Mouse (Mus musculus) right cerebral cortex, adult 18-20 months (tissue): Measurements from ENCODE around the gene Cdk14.
"Not testable (repeated sequence)": the region's sequence is repeated elsewhere in the genome, so short reads cannot be mapped to it uniquely, and the experiment has no call there.

Source experiments
- DNase-seq: peaks from one replicate; pipeline ENCODE4 v3.0.0; 2022; ENCODE audit warnings: mixed read lengths

Gene Cdk14

DNA sequence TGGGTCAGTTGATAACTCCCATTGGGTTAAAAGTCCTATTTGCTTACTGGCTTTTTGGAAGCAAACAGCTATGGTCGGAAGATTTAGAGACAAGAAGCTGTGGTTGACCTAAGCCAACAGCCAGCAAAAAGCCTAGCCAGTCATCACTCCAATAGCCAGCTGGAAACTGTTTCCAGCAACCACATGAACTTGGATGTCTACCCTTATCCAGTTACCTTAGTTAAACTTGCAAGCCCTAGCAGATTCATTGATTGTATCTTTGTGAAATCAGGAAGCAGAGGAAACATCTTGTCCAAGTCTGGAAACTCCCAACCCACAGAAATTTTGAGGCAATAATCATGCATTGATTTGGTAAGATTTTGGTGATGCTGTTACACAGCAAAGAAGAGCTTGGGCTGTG, 458.5 kb downstream of the Cdk14 start:
- DNase-seq, result no peak

DNA sequence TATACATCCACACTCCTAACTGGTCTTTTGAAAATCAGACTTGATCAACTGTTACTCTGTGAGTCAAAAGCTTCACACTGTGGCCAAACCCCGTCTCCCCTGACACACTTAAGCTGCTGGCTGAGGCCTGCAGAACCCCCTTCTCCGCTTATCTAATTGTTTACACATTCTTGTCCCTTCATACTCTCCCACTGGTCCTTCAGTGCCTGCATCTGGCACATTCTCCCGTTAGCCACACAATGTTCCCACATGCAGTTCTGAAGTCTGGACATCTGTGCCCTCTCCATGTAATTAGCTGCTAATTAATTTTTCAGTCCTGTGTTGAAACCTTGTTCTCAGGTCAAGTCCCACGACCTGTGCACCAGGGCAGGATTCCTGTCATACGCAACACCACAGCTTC, 460.7 kb downstream of the Cdk14 start:
- no peak for DNase-seq

DNA sequence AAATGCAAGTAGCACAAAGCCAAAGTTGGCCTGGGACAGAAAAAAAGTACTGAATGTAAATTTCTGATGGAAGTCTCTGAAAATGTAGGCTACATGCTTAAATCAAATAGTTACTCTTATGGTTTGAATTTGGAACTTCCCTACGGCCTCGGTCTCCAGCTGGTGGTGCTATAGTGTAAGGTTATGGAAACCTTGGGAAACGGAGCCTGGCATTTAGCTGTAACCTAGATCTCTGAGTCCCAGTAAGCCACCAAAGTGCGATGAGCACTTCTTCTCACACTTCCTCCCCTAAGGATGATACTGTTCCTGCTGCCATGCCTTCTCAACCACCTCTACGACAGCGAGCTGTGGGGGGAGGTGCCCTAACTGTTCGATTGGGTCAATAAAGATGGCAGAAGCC, 464.1 kb downstream of the Cdk14 start:
- DNase-seq, result peak; percentile 19

DNA sequence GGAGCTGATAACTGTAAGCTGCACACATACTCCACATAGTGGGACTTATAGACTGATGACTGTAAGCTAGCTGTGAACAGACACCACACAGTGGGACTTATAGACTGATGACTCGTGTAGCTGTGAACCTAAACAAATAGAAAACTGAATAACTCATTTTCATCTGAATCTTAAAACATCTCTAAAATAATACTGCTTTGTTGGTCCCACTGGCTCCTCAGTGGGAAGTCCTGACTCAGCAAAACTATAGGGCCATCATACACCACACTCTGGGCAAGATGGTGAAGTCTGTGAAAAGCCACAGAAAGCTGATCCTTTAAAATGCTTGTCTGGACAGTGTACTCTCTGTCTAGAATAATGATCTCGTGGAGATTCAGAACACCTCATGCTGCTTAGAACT, 464.7 kb downstream of the Cdk14 start:
- no peak for DNase-seq

DNA sequence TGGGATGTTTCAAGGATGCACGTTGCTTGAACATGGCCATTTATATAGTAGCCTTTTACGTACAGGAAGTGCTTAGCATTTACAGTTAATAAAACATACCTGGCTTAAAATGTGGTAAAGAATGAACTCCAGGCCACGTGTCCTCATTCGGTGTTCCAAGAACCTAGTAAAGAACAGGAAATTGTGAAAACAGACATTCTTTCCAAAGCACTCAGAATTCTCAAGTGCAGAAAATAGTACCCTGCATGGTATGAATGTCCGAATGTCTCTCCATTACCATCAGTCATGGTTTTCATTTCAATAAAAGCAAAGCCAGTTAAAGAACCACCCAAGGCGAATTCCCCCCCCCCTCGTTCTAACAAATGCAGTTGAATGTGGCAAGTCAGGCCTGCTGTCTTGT, 470.7 kb downstream of the Cdk14 start:
- no peak for DNase-seq

DNA sequence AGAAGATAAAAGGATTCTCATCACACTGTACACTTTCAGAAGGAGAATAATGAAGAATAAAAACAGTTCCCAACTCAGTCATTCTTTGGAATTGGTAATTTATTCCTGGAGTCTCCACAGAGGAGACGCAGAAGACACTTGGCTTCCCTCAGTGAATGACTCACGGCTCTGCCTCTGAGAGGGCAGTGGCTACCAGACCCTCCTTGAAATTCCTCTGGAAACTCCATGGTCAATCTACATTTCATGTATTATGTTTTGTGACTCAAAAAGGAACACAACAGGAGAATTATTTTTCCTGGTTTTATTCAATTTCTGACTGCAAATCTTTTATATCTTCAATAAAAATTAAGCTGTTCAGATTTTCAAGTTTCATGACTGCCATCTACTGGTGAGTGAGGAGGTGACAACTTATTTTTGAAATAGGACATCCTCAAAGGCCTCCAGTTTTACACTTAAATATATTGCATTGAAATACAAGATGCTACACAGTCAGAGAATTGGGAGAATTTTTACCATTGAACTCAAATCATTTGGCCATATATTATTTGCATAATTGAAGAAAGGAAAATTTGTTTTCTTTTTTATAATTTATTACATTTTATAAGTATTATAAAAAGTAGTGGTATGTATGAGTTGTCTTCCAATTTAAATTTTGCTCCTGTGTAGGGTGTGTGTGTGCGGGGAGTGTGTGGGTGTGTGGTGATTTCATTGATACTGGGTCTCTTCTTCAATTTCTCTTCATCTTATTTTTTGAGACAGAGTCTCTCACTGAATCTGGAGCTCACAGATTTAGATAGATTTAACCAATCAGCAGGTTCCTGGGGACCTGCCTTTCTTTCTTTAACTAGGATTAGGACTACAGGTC, 471.8 kb downstream of the Cdk14 start:
- DNase-seq, result peak; percentile 28

DNA sequence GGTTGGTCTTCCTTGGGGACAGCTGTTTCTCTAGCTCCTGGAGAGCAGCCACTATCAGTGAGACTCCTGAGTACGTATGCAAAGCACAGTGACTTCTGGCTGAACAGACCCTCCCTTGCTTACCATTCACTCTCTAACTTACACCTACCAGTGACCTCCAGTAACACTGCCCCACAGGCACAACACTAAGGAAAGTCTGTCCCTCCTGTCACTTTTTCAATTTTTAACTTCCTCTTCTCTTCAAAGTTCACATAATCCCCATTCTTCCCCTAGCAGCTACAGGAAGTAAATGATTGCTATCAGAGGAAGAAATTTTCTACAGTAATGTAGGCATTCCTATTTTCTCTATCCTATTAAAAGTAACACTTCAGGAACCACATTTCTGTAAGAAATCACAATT, 485.0 kb downstream of the Cdk14 start:
- no peak for DNase-seq

DNA sequence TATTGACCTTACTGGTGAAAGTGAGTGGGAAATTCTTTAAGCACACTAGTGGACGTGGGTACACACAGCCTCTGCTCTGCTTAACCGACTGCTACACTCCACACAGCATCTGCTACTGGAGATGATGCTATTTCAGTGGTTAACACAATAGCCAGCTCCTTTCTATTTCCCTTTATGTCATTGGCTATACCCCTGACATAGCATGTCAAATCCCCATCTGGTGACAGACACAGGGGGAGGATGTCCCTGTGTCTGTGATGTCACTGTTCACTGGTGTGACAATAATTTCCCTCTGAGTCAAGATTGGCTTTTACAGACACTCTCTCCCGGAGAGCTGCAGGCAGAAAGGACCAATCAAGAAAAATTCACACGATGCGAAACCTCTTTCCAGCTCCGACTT, 485.6 kb downstream of the Cdk14 start:
- no peak for DNase-seq

DNA sequence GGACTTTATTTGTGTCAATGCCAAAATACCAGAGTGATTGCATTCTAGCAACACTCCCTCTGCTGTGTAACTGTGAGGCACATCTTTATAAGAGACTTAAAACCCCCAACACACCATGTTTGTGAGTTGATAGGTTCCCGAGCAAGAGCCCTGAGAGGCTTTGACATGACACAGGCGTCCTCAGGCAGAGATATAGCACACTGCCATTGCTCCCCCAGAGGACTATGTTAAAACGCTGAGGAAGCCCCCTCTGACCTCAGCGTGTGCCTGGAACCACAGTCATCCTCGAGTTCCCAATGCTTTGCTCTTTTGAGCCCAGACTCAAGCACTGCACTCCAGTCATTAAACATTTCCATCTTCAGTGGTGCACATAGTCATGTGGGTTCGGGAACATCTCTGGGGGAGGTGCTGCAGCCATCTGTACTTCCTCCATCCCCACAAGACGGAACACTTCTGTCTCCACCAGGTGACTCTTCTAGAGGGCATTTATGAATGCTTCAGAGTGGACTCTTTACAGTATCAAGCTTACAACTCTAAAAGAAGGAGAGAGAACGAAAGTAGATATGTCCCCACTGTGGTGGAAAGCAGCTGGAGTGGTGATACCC, 488.5 kb downstream of the Cdk14 start:
- no peak for DNase-seq

DNA sequence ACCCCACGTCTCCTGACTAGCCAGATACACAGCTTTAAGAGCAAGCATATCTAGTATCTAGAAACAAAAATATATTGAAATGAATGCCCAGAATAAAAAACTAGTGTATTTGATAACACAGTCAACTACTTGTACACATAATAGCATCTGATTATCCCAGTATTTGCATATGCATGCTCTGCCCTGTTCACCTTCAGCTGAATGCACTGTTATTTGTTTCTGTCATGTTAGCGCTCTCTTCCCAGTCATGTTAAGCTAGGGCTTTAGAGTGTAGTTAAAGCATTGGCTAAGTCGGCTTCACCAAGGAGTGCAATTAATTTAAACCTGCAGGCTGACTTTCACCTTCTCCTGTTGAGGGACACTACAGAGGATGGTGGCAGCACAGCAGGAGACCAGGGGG, 490.5 kb downstream of the Cdk14 start:
- DNase-seq, result no peak

DNA sequence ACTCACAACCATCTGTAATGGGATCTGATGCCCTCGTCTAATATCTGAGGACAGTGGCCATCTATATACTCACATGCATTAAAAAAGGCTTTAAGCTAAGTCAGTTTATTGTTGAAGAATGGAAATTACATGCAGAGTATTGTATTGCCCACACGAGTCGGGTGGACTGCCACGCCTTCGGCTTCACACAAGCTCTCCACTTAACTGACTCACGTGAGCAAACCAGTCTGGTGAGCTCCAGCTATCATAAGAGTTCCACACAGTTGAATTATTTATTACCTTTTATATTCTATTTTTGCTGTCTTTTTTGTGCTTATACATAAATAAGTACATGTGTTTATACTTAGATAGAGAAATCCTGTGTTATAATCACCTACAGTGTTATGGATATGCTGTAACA, 495.2 kb downstream of the Cdk14 start:
- DNase-seq, result no peak

DNA sequence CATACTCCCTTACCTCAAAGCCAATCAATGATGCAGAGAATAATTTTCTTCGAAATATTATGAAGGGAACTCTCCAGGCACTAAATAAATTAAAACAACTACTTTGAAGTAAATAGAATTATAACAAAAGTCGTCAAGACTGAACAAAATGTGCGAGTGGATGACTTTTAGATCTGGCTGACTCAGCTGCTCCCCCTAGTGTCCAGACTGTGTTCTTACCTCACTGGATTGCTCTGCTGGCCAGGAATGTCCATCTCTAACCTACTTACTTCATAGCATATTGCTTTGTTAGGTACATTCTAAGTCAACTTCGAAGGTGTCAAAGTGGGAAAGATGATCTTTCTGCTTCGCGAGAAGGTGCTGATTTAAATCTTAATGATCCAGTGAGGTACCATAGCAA, 501.7 kb downstream of the Cdk14 start:
- peak; percentile 62 for DNase-seq

DNA sequence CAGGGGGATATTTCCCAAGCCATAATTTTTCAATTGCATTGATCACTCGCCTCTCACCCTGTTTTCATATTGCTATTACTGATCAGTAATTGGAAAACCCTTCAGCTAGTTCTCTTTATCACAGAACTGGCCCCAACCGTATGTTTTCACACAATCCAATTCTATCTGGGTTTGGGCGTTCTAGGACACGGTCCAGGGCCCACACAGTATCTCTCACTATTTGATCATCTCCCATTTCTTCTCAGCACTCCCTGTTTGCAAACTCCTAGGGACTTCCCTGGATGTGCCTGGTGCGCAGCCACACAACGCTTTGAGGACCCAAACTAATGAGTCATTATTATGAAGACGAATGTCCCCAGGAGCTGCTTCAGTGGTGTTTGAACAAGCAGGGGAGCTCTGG, 502.4 kb downstream of the Cdk14 start:
- DNase-seq, result peak; percentile 34

DNA sequence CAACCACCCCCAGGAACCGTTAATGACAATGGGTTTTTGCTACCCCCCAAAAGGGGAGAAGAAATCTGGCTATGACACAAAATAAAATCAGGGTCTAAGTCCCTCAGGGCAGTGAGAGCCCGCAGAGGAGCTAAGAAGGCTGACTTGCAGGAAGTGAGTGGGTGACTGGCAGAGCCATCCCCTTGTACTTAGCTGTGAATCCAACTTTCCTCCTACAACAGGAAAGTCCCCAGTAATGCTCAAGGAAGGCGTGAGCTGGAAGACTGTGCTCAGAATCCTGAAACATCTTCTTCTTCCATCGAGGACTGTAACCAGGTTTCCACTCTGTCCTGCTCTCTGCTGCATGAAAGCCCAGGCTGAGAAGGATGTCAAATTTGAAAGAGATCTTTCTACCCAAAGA, 502.8 kb downstream of the Cdk14 start:
- peak; percentile 53 for DNase-seq

DNA sequence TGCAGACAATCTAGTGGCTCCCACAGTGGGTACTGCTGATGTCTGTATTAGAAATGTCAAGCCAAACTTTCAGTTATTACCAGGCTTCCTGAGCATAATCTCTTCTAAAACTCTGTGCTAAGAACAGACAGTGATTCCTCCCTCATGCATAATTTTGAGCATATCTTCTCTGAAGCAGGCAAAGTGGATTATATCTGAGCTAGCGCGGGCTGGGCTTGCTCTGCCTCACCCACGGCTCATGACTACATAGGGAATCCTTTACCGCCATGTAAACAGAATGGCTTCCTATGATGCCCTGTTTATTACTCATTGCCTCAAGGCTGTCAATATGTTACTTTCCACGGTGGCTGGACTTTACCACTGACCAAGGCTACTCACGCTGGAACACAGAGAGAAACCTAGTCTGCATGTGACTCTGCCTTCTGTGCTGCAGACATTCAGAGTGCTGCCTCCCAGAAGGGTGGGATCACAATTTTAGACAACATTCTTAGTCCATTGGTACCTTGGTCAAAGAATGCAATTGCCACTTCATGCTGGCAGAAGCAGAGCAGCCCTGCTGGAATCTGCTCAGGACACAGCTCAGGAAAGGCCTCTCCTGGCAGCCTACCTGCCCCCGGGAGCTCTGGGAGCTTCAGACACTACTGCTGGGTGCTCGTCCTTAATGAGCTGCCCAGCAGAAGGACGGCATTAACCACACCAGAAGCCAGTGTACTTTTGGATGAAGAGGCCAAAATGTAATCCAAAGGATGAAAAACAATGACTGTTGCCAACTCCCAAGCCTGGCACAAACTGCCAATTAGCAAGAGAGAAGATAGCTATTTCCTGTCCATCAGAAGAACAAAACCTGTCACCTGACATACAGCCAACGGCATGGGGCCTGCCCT, 503.5 kb downstream of the Cdk14 start:
- DNase-seq, result peak; percentile 60

DNA sequence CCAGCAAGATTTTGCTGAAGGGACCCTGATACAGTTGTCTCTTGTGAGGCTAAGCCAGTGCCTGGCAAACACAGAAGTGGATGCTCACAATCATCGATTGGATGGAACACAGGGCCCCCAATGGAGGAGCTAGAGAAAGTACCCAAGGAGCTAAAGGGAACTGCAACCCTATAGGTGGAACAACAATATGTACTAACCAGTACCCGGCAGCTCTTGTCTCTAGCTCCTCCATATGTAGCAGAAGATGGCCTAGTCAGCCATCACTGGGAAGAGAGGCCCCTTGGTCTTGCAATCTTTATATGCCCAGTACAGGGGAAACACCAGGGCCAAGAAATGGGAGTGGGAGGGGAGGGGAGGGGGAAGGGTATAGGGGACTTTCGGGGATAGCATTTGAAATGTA, 515.2 kb downstream of the Cdk14 start:
- not testable (repeated sequence) for DNase-seq

DNA sequence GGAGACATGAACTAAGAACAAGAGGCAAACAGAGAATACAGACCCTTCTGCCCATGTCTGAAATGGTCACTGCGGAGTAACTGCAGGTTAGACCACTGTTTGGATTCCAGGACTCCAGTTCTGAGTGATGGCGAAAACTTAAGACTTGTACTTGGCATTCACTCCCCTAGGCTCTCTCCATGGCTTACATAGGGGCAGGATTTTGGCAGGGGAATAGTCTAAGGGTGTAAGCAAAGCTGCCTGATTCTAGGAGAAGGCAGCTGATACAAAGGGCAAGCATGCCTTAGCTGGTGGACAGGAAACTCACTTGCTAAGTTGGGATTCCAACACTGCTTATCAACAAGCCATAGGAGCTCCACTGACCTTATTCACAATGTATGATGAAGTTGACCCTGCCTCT, 521.9 kb downstream of the Cdk14 start:
- no peak for DNase-seq

DNA sequence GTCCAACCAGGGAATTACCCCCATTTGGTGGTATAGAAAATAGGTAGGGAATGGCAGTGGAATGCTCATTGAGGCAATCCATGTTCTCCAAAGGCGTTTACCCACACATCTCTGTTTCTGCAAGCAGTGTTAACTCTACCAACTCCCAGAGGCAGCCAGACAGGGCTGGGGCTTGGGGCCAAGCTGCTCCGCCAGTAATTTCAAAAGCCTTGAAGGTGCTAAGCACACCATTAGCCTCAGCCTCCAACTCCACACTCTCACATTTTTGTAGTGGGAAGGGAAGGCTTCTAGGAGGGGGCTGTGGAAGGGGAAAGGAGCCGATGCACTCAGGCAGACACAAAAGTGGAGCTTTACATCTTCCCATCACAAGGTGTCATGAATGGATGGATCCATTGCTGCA, 525.1 kb downstream of the Cdk14 start:
- DNase-seq, result no peak

DNA sequence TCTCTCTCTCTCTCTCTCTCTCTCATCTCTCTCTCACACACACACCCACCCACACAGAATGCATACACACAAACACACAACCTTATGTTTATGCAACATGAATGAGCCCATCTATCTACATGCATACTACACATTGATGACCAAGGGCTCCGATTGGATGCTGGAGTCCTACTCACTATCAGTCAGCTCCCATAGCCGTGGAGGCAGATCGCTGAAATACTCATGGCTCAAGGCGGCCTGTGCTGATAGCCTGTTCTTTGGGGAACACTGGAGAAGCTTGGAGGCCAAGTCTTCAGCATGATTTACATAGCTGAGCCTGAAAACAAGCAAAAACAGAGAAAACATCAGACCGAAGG, 526.3 kb downstream of the Cdk14 start:
- DNase-seq, result no peak

DNA sequence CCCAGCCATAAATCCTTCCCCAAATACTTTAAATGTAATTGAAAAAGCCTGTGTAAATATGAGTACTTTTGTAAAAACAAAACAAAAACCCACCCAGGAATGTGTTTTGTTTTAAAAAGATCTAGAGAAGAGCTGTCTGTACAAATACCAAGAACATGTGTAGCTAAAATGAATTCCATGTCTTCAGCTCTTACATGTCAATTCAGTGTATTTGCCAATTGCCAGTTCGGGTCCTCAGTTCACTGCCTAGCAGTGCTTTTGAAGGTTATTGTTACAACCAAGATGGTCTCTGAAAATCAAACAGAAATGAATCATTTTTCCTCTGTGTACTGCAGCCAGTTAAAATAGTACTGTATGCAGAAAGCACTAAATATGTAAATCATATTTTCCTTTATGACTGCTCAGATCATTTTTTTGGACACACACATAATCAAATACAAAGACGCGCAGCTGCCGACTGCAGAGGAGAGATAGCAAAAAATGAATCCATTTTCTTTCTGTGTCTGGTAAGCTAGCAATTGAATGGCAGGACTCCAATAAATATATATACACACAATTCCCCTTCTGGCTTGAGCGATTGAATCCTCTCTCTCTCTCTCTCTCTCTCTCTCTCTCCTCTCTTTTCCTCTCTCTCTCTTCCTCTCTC, 526.8 kb downstream of the Cdk14 start:
- DNase-seq, result no peak

DNA sequence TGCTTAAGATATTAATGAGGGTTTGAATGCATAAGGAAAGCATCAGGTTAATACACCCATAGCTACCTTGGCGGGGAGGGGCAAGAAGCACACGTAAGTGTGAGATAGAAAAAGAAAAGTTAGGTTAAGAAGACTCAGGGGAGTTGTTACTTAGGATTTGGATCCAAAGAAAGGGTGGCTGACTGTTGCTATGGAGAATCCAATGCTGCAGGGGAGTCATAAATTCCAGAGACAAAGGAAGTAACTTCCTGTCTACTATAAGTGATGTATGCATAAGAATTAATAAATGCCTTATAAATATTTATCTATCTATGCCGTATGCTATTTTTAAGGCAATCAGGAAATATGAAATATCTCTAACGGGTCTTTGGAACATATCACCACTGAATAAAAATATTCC, 527.4 kb downstream of the Cdk14 start:
- no peak for DNase-seq

DNA sequence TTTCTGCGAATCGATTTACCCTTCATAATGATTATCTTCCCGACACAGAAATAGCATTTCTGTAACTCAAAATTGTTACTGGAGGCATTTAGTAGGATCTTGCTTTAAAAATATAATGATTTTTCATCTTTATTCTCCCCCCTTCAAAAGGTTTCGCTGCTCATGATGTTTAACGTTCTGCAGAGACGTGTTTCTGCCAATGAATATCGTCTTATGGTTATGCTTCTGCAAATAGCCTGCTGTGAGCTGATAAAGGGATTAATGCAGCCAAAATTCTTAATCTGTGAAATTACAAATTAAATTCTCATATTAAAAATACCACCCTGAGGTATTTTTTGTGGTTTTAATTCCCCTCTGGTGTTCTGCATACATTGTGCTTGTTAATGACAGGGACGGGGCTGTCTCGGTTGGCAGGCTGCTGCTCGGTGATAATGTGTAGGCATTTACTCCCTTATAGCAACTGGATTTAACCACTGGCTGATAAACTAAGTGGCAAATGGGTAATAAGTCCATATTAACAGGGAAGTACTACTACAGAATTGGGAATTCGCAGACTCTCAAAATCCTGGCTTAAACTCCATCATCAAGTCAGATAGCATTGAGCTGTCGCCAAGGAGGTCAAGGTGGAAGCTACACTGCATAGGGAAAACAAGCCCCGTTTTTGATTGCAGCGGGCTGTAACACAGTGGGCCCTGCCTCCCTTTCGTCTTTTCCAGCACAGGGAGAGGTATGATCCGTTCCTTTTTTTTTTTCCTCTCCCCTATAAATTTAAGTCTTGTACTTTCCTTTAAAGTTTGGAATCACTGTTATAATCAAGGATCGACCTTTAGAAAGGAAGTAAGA, 528.0 kb downstream of the Cdk14 start:
- DNase-seq, result no peak
